Mouse (Mus musculus) C2C12 (cell line): ENCODE measurements around the gene Gatd1. TPM values are rescaled to one million over a fixed set of nuclear protein-coding genes. Genes with fewer than 3 reads are reported as not detected.
"Not testable (repeated sequence)": the region's sequence is repeated elsewhere in the genome, so short reads cannot be mapped to it uniquely, and the experiment has no call there.

ENCODE experiments used
- H3K27me3 ChIP-seq: one replicate; pipeline ENCODE4 v1.6.1; 2011; ENCODE audit not compliant: control insufficient read depth, insufficient read depth, insufficient read length
- H3K36me3 ChIP-seq: one replicate; pipeline ENCODE4 v1.6.1; 2011; ENCODE audit not compliant: control insufficient read depth, insufficient read depth
- H3K4me3 ChIP-seq: one replicate; pipeline ENCODE4 v1.5.1; 2011; ENCODE audit warnings: mild to moderate bottlenecking, control low read depth; ENCODE audit not compliant: poor library complexity, insufficient read depth, severe bottlenecking
- H3K79me2 ChIP-seq: one replicate; pipeline ENCODE4 v1.6.1; 2011; ENCODE audit not compliant: control insufficient read depth, insufficient read depth
- H3K79me3 ChIP-seq: one replicate; pipeline ENCODE4 v1.6.1; 2011; ENCODE audit warnings: low read depth, control low read depth
- H3ac ChIP-seq: one replicate; pipeline ENCODE3; 2011; ENCODE audit warnings: low read depth; ENCODE audit not compliant: control insufficient read depth, insufficient read length
- CEBPB ChIP-seq: IDR thresholded peaks from one replicate; pipeline ENCODE4 v1.6.1; 2011; ENCODE audit warnings: low read depth, mild to moderate bottlenecking, control low read depth, moderate library complexity
- CTCF ChIP-seq: IDR thresholded peaks from one replicate; pipeline ENCODE4 v1.5.1; 2011; ENCODE audit not compliant: control insufficient read depth, insufficient read depth, insufficient read length
- FOSL1 ChIP-seq: IDR thresholded peaks from one replicate; pipeline ENCODE4 v1.8.0; 2011; ENCODE audit warnings: mild to moderate bottlenecking, low read length; ENCODE audit not compliant: poor library complexity, insufficient read depth, severe bottlenecking
- MAX ChIP-seq: IDR thresholded peaks from one replicate; pipeline ENCODE4 v1.6.1; 2011; ENCODE audit warnings: mild to moderate bottlenecking, control low read depth
- MYOD1 ChIP-seq: IDR thresholded peaks from one replicate; pipeline ENCODE4 v1.6.1; 2011; ENCODE audit warnings: low read depth; ENCODE audit not compliant: control insufficient read depth, insufficient read length
- MYOG ChIP-seq: IDR thresholded peaks from one replicate; pipeline ENCODE4 v1.6.1; 2011; ENCODE audit not compliant: control insufficient read depth, insufficient read length; ENCODE audit errors: extremely low read depth
- USF1 ChIP-seq: IDR thresholded peaks from one replicate; pipeline ENCODE4 v1.6.1; 2011; ENCODE audit warnings: low read depth, mild to moderate bottlenecking, control low read depth, moderate library complexity
- polyA plus RNA-seq: library from polyadenylated mRNA; unstranded; fragments of >200 nt; fragmentation: generic; extraction: Trizol; gene quantifications from one replicate; pipeline ENCODE4 v1.2.1, GENCODE M21; 2012; ENCODE audit warnings: missing spikeins

Gatd1 gene
- polyA plus RNA-seq, 1 experiment: 14.9 TPM

GRCm38 (mm10) chr7:141416144-141416841 lies 2.4 kb upstream of the Gatd1 start:
- H3K36me3 ChIP-seq: no peaks in the 10 kb centered on the region
- peaks cover 11% of the 10 kb centered on the region for H3K79me2 ChIP-seq
- H3K4me3 ChIP-seq: no peak overlapping the region
- no peaks in the 10 kb centered on the region for H3K27me3 ChIP-seq
- TF ChIP-seq MAX (no peak), MYOD1 (no peak), FOSL1 (no peak), MYOG (no peak), CEBPB (no peak), CTCF (no peak), USF1 (no peak)
- no peaks in the 10 kb centered on the region for H3K79me3 ChIP-seq
- no peak overlapping the region for H3ac ChIP-seq

DNA sequence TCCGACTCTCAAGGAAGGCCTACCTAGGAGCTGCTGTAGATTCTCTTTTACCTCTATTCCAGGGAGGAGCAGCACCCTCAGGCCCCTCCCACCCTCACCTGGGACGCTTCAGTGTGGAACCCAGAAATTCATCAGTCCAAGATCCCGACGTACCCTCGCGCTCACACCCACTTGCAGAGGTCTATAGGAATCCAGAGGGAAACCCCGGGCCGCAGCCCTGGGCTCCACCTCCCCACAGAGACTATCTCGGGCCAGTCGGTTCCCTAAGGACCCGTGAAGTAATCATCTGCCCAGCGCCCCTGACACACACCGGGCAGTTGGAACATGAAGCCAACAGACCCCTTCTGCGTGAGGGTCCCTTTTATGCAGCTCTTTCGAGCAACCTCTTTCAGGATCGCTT lies 605 bp downstream of the Gatd1 start:
- no peaks in the 10 kb centered on the region for H3K36me3 ChIP-seq
- no peak for TF ChIP-seq USF1
- TF ChIP-seq MYOD1: no peak
- TF ChIP-seq MAX: no peak
- TF ChIP-seq MYOG: no peak
- peak overlapping the region; percentile 78 for H3ac ChIP-seq
- H3K27me3 ChIP-seq: no peaks in the 10 kb centered on the region
- H3K79me3 ChIP-seq: no peaks in the 10 kb centered on the region
- peak overlapping the region; percentile 59 for H3K4me3 ChIP-seq
- H3K79me2 ChIP-seq: peaks cover 11% of the 10 kb centered on the region

DNA sequence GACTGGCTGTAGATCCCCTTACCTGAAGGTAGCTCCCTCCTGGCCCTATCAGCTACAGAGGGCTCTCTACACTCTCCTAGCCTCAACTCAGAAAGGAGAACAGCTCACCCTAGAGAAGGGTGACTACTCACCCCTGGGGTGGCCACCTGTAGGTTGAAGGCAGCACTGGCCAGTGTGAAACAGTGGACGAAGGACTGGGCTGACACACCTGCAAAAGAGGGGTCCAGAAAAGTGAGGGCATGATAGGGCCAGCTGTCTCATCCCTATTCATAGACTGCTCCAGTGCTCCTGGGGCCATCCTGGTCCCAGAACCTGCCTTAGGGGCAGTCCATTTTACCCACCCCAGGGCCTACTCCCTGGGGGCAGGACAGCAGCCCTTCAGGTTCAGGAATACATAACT lies 2.3 kb downstream of the Gatd1 start:
- Histone ChIP-seq H3K27me3 (no peaks in the 10 kb centered on the region), H3K79me2 (peaks cover 11% of the 10 kb centered on the region), H3ac (no peak overlapping the region), H3K79me3 (no peaks in the 10 kb centered on the region), H3K36me3 (no peaks in the 10 kb centered on the region), H3K4me3 (no peak overlapping the region)
- no peak for TF ChIP-seq CTCF
- TF ChIP-seq USF1: no peak
- TF ChIP-seq CEBPB: no peak
- TF ChIP-seq MYOD1: no peak
- no peak for TF ChIP-seq MYOG
- no peak for TF ChIP-seq MAX
- TF ChIP-seq FOSL1: no peak

DNA sequence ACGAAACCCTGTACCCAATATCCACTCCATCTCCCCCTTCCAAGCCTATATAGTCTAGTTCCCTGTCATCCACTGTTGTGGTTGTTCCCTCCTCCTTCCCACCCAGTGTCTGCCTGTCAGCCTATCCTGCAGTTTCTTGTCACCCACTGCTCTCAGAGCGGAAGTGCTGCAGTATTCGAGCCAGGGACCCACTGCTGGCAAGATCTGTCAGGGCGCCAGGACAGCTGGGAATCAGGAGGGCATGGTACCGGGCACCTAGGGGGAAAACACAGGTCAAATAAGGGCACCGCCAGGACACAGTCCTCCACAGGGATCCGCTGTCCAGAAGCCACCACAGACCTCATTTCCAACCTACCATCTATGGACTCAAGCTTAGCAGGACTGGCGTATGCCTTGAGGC lies 3.3 kb downstream of the Gatd1 start:
- no peak for TF ChIP-seq USF1
- TF ChIP-seq MYOD1: no peak
- TF ChIP-seq MYOG: no peak
- no peak overlapping the region for H3ac ChIP-seq

GRCm38 (mm10) chr7:141408833-141409232 lies 5.1 kb downstream of the Gatd1 start:
- Histone ChIP-seq H3K36me3 (no peaks in the 10 kb centered on the region), H3ac (peak overlapping the region; percentile 10), H3K4me3 (no peak overlapping the region), H3K79me3 (no peaks in the 10 kb centered on the region), H3K27me3 (no peaks in the 10 kb centered on the region), H3K79me2 (peaks cover 11% of the 10 kb centered on the region)
- TF ChIP-seq CTCF (peak; percentile 55), CEBPB (no peak)

More for the DNA sequence above, 3.3 kb downstream of the Gatd1 start:
- Histone ChIP-seq H3K4me3 (no peak overlapping the region), H3K79me2 (peaks cover 11% of the 10 kb centered on the region), H3K79me3 (no peaks in the 10 kb centered on the region), H3K27me3 (no peaks in the 10 kb centered on the region), H3K36me3 (no peaks in the 10 kb centered on the region)

GRCm38 (mm10) chr7:141407670-141408069 lies 6.3 kb downstream of the Gatd1 start:
- not testable (repeated sequence) for H3K36me3 ChIP-seq, H3K79me2 ChIP-seq, H3K27me3 ChIP-seq, H3K4me3 ChIP-seq, H3ac ChIP-seq, H3K79me3 ChIP-seq

DNA sequence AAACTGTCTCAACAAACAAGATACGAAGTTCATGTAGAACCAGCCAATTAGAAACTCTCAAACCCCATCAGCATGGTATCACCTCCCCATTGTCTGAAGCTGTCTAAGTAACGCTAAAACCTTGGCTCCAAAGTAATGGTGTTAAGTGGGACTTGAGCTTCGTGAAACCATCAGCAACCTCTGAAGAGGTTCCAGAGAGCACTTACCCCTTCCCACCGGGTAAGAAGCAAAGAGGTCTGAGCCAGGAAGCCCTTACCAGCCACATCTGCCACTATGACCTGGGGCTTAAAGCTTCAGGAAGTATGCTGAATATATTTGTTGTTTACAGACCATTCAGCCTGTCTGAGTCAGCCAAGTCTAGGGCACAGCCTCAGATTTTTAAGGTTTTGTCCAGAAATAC lies 8.5 kb downstream of the Gatd1 start:
- TF ChIP-seq USF1 (no peak), MYOD1 (no peak), MYOG (no peak), FOSL1 (no peak), CEBPB (no peak), MAX (no peak), CTCF (no peak)
- Histone ChIP-seq H3K79me2 (no peaks in the 10 kb centered on the region), H3K79me3 (no peaks in the 10 kb centered on the region), H3ac (no peak overlapping the region), H3K4me3 (no peak overlapping the region), H3K36me3 (peaks cover 4% of the 10 kb centered on the region), H3K27me3 (no peaks in the 10 kb centered on the region)
